Mouse (Mus musculus) spleen, adult 12 weeks (tissue): ENCODE data around the gene Pcdh7.

Experiments
- DNase-seq: peaks from one replicate; pipeline ENCODE4 v3.0.0; 2022; ENCODE audit warnings: low spot score

Gene Pcdh7

GRCm38 (mm10) chr5:57921140-57921539, 203.4 kb downstream of the Pcdh7 start:
- no peak for DNase-seq

- no peak for DNase-seq
These were observed 213.6 kb downstream of the Pcdh7 start for GRCm38 (mm10) chr5:57931331-57931730.

GRCm38 (mm10) chr5:57931738-57932137, 214.0 kb downstream of the Pcdh7 start:
- DNase-seq: no peak

- DNase-seq: no peak
These were observed 216.9 kb downstream of the Pcdh7 start for GRCm38 (mm10) chr5:57934666-57935065.

DNA sequence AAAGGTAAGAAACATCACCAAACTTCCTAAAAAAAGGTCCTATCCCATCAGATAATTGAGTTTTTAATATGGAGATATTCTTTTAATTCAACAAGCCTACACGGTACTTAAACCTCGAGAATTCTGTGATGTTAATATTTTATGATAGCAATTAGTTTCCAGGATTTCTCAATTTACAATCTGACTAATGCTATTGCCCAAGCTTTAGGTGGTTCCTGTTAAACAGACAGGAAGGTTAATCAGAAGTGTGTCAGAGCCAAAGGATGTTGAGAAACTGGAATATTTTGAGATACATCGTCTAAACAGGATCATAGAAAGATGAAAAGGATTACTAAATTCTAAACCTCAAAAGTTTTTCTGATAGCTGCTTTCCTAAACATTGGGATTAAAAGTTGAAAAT, 222.7 kb downstream of the Pcdh7 start:
- DNase-seq: no peak

- DNase-seq: no peak
These were observed 225.4 kb downstream of the Pcdh7 start for GRCm38 (mm10) chr5:57943176-57943575.

DNA sequence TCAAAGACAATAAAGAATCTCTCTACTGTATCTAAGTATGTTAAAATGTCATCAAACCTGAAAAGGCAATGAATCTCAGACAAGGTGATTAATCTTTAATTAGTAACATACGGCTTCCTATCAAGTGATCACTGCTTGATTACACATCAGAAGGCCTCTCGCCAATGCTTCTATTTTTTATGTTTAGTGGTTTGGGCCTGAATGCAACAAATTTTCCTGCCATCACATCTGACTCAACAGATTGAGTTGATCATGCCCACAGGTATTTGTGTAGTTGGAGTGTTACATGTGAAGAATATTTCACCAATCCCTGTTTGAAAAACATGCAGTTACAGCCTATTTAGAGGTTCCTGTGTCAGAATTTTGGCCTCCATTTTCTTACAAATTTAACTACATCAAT, 225.8 kb downstream of the Pcdh7 start:
- no peak for DNase-seq

DNA sequence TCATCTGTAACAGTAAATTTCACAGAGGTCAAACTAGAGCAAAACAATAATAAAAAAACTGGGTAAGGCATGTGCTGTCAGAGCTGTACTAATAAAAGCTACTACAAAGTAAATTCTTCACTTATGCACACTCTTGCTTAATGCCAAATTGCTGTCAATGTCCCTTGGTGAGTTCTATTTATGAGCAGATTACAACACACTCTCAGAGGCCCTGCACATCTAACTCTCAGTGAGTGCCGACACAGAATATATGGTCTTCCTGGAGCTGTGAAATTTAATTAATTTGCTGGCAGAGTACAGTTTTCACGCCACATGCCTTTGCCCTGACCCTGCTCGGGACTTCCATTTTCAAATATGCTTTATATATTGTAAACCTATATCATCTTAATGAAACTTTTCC, 227.7 kb downstream of the Pcdh7 start:
- no peak for DNase-seq

DNA sequence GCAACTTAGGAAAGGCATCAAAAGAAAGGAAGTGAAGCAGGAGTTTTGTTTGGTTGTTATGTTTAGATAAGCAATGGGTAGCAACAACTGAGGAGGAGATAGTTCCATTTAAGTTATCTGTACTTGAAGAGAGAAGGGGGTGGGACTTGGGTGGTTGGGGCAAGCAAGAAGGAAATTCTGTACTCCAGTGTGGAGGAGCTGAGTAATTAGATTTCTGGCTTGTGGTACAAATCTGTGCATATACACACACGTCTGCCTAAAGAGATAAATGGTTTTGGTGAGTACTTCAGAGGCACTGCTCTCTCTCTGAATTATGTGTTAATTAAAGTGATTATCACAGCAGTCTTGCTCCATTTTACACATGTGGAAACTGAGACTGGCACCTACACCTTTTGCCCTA, 241.6 kb downstream of the Pcdh7 start:
- DNase-seq: no peak

DNA sequence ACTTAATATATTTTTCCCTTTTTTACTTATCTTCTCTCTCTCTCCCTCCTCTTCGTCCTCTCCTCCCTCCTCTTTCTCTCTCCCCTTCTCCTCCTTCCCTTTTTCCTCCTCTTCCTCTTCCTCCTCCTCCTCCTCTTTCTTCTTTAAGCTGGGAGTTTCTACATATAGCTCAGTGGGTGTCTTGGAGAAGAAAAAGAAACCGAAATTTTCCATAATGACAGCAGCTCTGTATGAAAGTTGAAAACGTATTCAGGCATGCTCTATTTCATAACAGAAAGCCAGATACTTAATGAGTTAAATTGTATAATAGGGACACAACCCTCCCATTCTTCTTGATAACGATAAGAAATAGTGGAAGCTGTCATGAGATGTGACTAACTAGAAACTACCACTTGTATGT, 246.0 kb downstream of the Pcdh7 start:
- no peak for DNase-seq

GRCm38 (mm10) chr5:57964201-57964600, 246.4 kb downstream of the Pcdh7 start:
- no peak for DNase-seq

DNA sequence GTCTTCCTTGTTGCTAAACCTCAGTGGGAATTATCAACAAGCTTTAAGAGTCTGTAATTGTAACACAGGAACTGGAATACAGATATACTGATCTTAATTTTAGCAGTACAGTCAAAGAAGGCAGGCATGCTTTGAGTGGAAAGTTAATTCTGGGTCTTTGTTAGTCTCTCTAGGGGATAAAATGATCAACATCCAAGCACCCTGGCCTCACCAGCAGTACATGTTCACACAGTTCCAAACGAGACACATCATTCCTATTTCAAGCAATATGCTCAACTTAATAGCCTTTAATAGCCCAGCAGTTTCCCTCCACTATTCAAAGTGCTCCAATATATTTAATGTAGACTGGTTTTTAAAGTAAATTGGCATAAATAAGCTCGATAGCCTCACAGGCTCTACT, 275.8 kb downstream of the Pcdh7 start:
- no peak for DNase-seq

DNA sequence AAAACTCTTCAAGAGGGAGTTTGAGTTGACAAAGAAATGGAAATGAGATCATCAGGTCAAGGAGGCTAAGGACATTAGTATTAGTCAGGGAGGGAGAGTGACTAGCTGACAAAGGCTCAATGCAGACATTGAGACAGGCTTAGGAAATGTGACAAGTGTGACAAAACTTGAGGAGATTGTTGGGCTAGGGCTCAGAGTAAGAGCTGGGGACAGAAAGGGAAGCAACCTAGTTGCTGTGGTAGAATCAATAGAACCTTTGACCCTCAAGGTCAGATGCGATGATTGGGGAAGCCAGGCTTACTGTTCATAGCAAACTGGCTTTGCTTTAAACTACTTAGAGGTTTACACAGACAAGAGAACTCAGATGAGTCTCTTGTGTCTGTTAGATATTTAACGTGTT, 303.6 kb downstream of the Pcdh7 start:
- DNase-seq: no peak

- DNase-seq: no peak
These were observed 307.4 kb downstream of the Pcdh7 start for GRCm38 (mm10) chr5:58025123-58025522.

GRCm38 (mm10) chr5:58025759-58026158, 308.0 kb downstream of the Pcdh7 start:
- no peak for DNase-seq

GRCm38 (mm10) chr5:58039875-58040274, 322.1 kb downstream of the Pcdh7 start:
- DNase-seq: no peak

GRCm38 (mm10) chr5:58044216-58044615, 326.4 kb downstream of the Pcdh7 start:
- DNase-seq: no peak

GRCm38 (mm10) chr5:58081054-58081453, 363.3 kb downstream of the Pcdh7 start:
- DNase-seq: no peak

DNA sequence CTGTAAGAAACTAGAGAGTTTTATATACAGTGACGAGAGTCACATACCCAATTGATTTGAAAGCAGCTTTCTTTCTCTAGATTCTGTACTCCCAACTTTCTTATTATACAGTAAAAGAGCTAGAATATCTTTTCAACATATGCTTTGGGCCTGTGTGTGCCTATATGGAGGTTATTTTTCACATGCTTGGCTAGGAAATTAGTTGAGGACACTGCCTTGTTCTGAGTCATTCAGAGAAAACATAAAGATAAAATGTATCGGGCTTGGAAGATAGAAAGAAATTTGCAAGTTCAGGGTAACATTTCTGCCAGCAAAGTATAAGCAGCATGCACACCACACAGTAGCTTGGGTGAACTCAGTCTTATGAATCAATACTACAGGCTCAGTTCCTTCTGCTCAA, 364.5 kb downstream of the Pcdh7 start:
- DNase-seq: no peak

- no peak for DNase-seq
These were observed 365.3 kb downstream of the Pcdh7 start for GRCm38 (mm10) chr5:58083056-58083455.

GRCm38 (mm10) chr5:58083972-58084371, 366.2 kb downstream of the Pcdh7 start:
- no peak for DNase-seq

GRCm38 (mm10) chr5:58108665-58109364, 391.0 kb downstream of the Pcdh7 start:
- no peak for DNase-seq

DNA sequence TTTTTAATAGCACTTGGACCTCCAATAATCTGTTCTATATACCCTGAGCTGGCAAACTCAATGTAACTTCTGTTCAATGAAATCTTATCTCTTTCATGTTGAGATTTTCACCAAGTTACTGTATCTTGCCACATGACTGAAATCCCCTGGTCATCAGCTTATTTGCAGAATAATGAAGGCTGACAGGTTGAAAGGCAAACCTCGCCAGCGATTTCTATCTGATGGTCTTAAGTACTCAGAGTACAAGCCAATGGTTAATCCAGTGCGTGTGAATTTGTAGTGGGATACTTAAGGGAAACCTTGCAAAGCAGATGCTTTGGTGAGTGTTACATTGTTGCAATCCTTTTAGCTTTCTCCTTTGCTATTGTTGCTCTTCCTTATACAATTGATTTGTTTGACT, 398.3 kb downstream of the Pcdh7 start:
- no peak for DNase-seq

GRCm38 (mm10) chr5:58117896-58118295, 400.1 kb downstream of the Pcdh7 start:
- DNase-seq: no peak
